Mouse (Mus musculus) liver, postnatal 0 days (tissue): Measurements from ENCODE around the gene Kcnmb3. TPM values are rescaled to one million over a fixed set of nuclear protein-coding genes. Genes with fewer than 3 reads are reported as not detected.

Source experiments
- ATAC-seq: fragments of 200-750 bp; cut with Nextera tagmentation; 2 replicates; pipeline ENCODE4 v1.8.0; 2017; ENCODE audit warnings: mild to moderate bottlenecking, moderate library complexity
- DNase-seq: peaks from one replicate; pipeline ENCODE4 v3.0.0-alpha.2; 2016
- H3K27ac ChIP-seq: fragments of 300-500 bp; sonication (generic); 2 replicates; pipeline ENCODE4 v1.5.1; 2014; ENCODE audit warnings: antibody characterized with exemption, moderate library complexity, mild to moderate bottlenecking, low read depth
- H3K27me3 ChIP-seq: fragments of 300-500 bp; sonication (generic); 2 replicates; pipeline ENCODE4 v1.6.1; 2014; ENCODE audit warnings: low read length, control low read depth, mixed read lengths; ENCODE audit not compliant: insufficient read depth
- H3K36me3 ChIP-seq: fragments of 300-500 bp; sonication (generic); replicated peaks from 2 replicates; pipeline ENCODE4 v1.6.1; 2014; ENCODE audit warnings: mild to moderate bottlenecking, control low read depth, low read length, moderate library complexity, mixed read lengths; ENCODE audit not compliant: insufficient read depth
- H3K4me1 ChIP-seq: fragments of 300-500 bp; sonication (generic); 2 replicates; pipeline ENCODE4 v1.6.1; 2014; ENCODE audit warnings: antibody characterized with exemption, mild to moderate bottlenecking, control low read depth; ENCODE audit not compliant: insufficient read depth
- H3K4me2 ChIP-seq: fragments of 300-500 bp; sonication (generic); 2 replicates; pipeline ENCODE4 v1.6.1; 2014; ENCODE audit warnings: low read depth, mild to moderate bottlenecking, low read length, moderate library complexity, mixed read lengths
- H3K4me3 ChIP-seq: fragments of 300-500 bp; sonication (generic); 2 replicates; pipeline ENCODE4 v1.5.1; 2014; ENCODE audit warnings: low read depth, low read length
- H3K9ac ChIP-seq: fragments of 300-500 bp; sonication (generic); replicated peaks from 2 replicates; pipeline ENCODE4 v1.6.1; 2014; ENCODE audit warnings: mild to moderate bottlenecking, moderate library complexity
- H3K9me3 ChIP-seq: fragments of 300-500 bp; sonication (generic); 2 replicates; pipeline ENCODE4 v1.6.1; 2016; ENCODE audit warnings: mild to moderate bottlenecking, control low read depth, low read length, mixed read lengths
- CTCF ChIP-seq: sonication (generic); IDR thresholded peaks from 2 replicates; pipeline ENCODE4 v1.5.1; 2016; ENCODE audit warnings: antibody characterized with exemption, low read depth
- EP300 ChIP-seq: IDR thresholded peaks from 2 replicates; pipeline ENCODE4 v1.6.1; 2016; ENCODE audit warnings: antibody characterized with exemption, low read depth, mild to moderate bottlenecking
- WGBS: fragments of 180-500 bp; shearing (Covaris S2); extraction: QIAGEN DNeasy Blood & Tissue Kit; methylation state at CpG from one replicate; pipeline ENCODE4 v1.1.7; 2014; ENCODE audit not compliant: insufficient replicate concordance; 5-methylcytosine and 5-hydroxymethylcytosine counted together
- polyA plus RNA-seq: library from polyadenylated mRNA; unstranded; fragments of >200 nt; fragmentation: Nextera tagmentation; extraction: Ambion mirVana; gene quantifications from 2 replicates; pipeline ENCODE4 v1.2.1, GENCODE M21; 2015

Gene Kcnmb3
- polyA plus RNA-seq, 1 experiment from 2014 or later = not detected

DNA sequence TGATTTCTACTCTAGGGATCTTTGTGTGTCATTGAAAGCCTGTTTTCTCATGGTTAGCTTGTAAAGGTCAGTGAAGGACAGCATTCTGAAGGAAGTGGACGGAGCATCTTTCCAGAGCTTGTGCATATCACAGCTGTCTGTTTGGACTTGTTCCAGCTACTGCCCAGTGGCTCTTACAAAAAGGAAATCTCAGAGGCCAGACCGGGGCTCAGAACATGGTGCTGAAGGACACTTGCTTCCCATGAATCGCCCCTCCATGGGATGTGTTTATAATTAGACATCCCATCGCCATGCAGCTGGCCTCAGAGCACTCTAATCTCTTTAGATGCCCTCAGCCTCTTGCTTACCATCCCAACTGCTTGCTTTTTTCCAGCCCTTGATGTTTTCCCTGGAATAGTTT is 63.1 kb downstream of the Kcnmb3 start:
- no peak for TF ChIP-seq EP300
- TF ChIP-seq CTCF = no peak
- Histone ChIP-seq H3K4me1 (peaks cover 12% of the 10 kb centered on the region; the same call in 1 of the 2 replicates), H3K4me3 (no peak overlapping the region), H3K36me3 (0 out of 2 replicates have a peak, but pooled peaks cover 4% of the 10 kb centered on the region), H3K4me2 (no peak overlapping the region), H3K27ac (no peak overlapping the region), H3K9me3 (no peaks in the 10 kb centered on the region), H3K27me3 (no peaks in the 10 kb centered on the region), H3K9ac (no peak overlapping the region)
- ATAC-seq (no peak), DNase-seq (no peak)
- 71% methylated on average over 4 of the region's 4 CpGs for WGBS

DNA sequence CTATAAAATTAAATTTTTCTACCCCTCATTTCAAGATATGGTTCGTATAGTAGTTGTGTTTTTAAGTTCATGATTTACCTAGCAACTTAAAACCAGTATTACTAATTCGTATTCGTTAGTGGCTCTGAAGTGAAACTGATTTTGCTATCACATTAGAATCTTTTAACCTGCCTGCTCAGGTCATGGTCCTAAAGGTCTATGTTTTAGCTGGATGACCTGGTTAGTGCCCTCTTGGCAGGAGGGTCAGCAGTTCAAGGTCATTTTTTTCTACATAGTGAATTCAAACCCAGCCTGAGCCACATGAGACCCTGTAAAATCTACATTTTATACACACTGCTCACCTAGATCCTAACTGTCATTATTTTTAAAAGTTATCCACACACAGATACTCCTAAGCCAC is 63.7 kb downstream of the Kcnmb3 start:
- Histone ChIP-seq H3K27ac (no peak overlapping the region), H3K9ac (no peak overlapping the region), H3K9me3 (no peaks in the 10 kb centered on the region), H3K4me3 (no peak overlapping the region), H3K27me3 (no peaks in the 10 kb centered on the region), H3K36me3 (0 out of 2 replicates have a peak, but pooled peaks cover 4% of the 10 kb centered on the region), H3K4me2 (no peak overlapping the region), H3K4me1 (peaks cover 12% of the 10 kb centered on the region; the same call in 1 of the 2 replicates)
- no peak for DNase-seq
- WGBS = 79% methylated on average over 3 of the region's 3 CpGs
- ATAC-seq = no peak
- TF ChIP-seq CTCF (no peak), EP300 (no peak)

DNA sequence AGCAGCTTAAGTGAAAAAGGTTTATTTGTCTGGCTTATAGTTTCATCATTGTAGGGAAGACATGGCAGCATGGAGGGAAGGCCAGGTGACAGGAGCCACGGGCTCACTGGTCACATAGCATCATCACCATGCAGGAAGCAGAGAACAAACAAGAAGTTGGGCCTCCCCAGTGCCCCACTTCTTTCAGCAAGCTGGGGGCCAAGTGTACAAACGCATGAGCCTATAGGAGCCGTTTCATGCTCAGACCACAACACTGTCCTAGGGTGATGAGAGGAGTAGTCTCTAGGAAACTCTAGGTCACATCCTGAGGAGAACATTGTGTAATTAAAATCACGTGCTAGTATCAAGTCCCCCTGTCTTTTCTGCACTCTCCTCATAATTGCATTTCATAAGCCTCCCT is 64.3 kb downstream of the Kcnmb3 start:
- ATAC-seq (no peak), DNase-seq (no peak)
- H3K9ac ChIP-seq = no peak overlapping the region
- H3K27ac ChIP-seq = no peak overlapping the region; the same call in 1 of the 2 replicates
- TF ChIP-seq CTCF (no peak), EP300 (no peak)
- no peak overlapping the region for H3K4me2 ChIP-seq
- H3K4me3 ChIP-seq = no peak overlapping the region
- 0 out of 2 replicates have a peak, but pooled peaks cover 4% of the 10 kb centered on the region for H3K36me3 ChIP-seq
- peaks cover 12% of the 10 kb centered on the region; the same call in 1 of the 2 replicates for H3K4me1 ChIP-seq
- 46% methylated on average over 4 of the region's 4 CpGs for WGBS
- no peaks in the 10 kb centered on the region for H3K27me3 ChIP-seq
- H3K9me3 ChIP-seq = no peaks in the 10 kb centered on the region

Other genes with a start within 250 kb of the Kcnmb3 start
- gene Zmat3, start 126.2 kb downstream of the Kcnmb3 start, polyA plus RNA-seq = 0.62 and 0.73 TPM in 2 replicates
- 3.4 and 3.9 TPM in 2 replicates for gene Pik3ca, start 94.6 kb downstream of the Kcnmb3 start, polyA plus RNA-seq
- gene Zfp639, start 18.0 kb upstream of the Kcnmb3 start, polyA plus RNA-seq = 13.5 and 14.0 TPM in 2 replicates
- 19.5 and 21.7 TPM in 2 replicates for gene Mfn1, start 37.2 kb upstream of the Kcnmb3 start, polyA plus RNA-seq
- 6.6 and 6.7 TPM in 2 replicates for gene Gnb4, start 124.4 kb upstream of the Kcnmb3 start, polyA plus RNA-seq
- gene Actl6a, start 214.1 kb upstream of the Kcnmb3 start, polyA plus RNA-seq = 40.0 and 42.1 TPM in 2 replicates
- 235 and 240 TPM in 2 replicates for gene Ndufb5, start 244.8 kb upstream of the Kcnmb3 start, polyA plus RNA-seq
- gene Mrpl47, start 245.4 kb upstream of the Kcnmb3 start, polyA plus RNA-seq = 15.2 and 18.2 TPM in 2 replicates